Mouse (Mus musculus) liver, embryonic 14.5 days (tissue): ENCODE data around the gene Spin1. TPM values are rescaled to one million over a fixed set of nuclear protein-coding genes. Genes with fewer than 3 reads are reported as not detected.

ENCODE experiments used
- ATAC-seq: fragments of 200-750 bp; cut with Nextera tagmentation; 2 replicates; pipeline ENCODE4 v1.8.0; 2017; ENCODE audit warnings: moderate number of reproducible peaks, mild to moderate bottlenecking, moderate library complexity; ENCODE audit not compliant: insufficient read depth
- DNase-seq, 3 experiments: peaks; one replicate each; pipeline ENCODE4 v3.0.0-alpha.2; 2012 to 2013; ENCODE audit warnings: low read depth in 3 of 3, low spot score in 3 of 3
- H3K27ac ChIP-seq: fragments of 300-500 bp; sonication (generic); 2 replicates; pipeline ENCODE4 v1.5.1; 2014; ENCODE audit warnings: moderate library complexity, mild to moderate bottlenecking, control low read depth, inconsistent platforms
- H3K27me3 ChIP-seq: fragments of 300-500 bp; sonication (generic); 2 replicates; pipeline ENCODE4 v1.6.1; 2014; ENCODE audit warnings: mild to moderate bottlenecking, low read length, moderate library complexity; ENCODE audit not compliant: control insufficient read depth, insufficient read depth
- H3K36me3 ChIP-seq: fragments of 300-500 bp; sonication (generic); replicated peaks from 2 replicates; pipeline ENCODE4 v1.6.1; 2014; ENCODE audit warnings: low read depth; ENCODE audit not compliant: control insufficient read depth, insufficient read depth
- H3K4me1 ChIP-seq, 2 experiments: fragments of 200-500 bp in 1 of 2; fragments of 300-500 bp in 1 of 2; sonication (generic) in 1 of 2; replicated peaks; 2 replicates each; pipeline ENCODE4 v1.6.1; 2012 to 2014; ENCODE audit warnings: antibody characterized with exemption in 1 of 2, inconsistent platforms in 1 of 2, low read length in 1 of 2; ENCODE audit not compliant: control insufficient read depth in 2 of 2, insufficient read depth in 2 of 2
- H3K4me2 ChIP-seq: fragments of 300-500 bp; sonication (generic); 2 replicates; pipeline ENCODE4 v1.6.1; 2014; ENCODE audit warnings: low read depth, mild to moderate bottlenecking, control low read depth, moderate library complexity
- H3K4me3 ChIP-seq, 2 experiments: fragments of 200-500 bp in 1 of 2; fragments of 300-500 bp in 1 of 2; sonication (generic) in 1 of 2; 2 replicates each; pipeline ENCODE4 v1.5.1; 2012 to 2014; ENCODE audit warnings: low read depth in 2 of 2, low read length in 2 of 2, mild to moderate bottlenecking in 2 of 2, control low read depth in 1 of 2, inconsistent platforms in 1 of 2, moderate library complexity in 1 of 2; ENCODE audit not compliant: insufficient read depth in 1 of 2
- H3K9ac ChIP-seq: fragments of 300-500 bp; sonication (generic); replicated peaks from 2 replicates; pipeline ENCODE4 v1.6.1; 2014; ENCODE audit warnings: mild to moderate bottlenecking, control low read depth, moderate library complexity
- H3K9me3 ChIP-seq: fragments of 300-500 bp; sonication (generic); 2 replicates; pipeline ENCODE4 v1.6.1; 2016; ENCODE audit warnings: low read length, mixed read lengths; ENCODE audit not compliant: control insufficient read depth
- CTCF ChIP-seq: IDR thresholded peaks from 2 replicates; pipeline ENCODE4 v1.5.1; 2016; ENCODE audit warnings: antibody characterized with exemption, low read depth, control low read depth
- EP300 ChIP-seq: IDR thresholded peaks from 2 replicates; pipeline ENCODE4 v1.6.1; 2016; ENCODE audit warnings: antibody characterized with exemption, low read depth
- WGBS: fragments of 180-500 bp; shearing (Covaris S2); extraction: QIAGEN DNeasy Blood & Tissue Kit; methylation state at CpG from one replicate; pipeline ENCODE4 v1.1.7; 2014; ENCODE audit not compliant: insufficient replicate concordance; 5-methylcytosine and 5-hydroxymethylcytosine counted together
- polyA plus RNA-seq, 2 experiments: library from polyadenylated mRNA; depleted of rRNA in 1 of 2; stranded (reverse) in 1 of 2; unstranded in 1 of 2; fragments of >200 nt; fragmentation: Nextera tagmentation in 1 of 2; extraction: Ambion mirVana in 1 of 2; gene quantifications; 2 replicates each; pipeline versions ENCODE4 v1.2.1 to v1.2.3; 2012 to 2014

Spin1 gene
- polyA plus RNA-seq, 2 experiments, result 5.2 to 9.3 TPM

DNA sequence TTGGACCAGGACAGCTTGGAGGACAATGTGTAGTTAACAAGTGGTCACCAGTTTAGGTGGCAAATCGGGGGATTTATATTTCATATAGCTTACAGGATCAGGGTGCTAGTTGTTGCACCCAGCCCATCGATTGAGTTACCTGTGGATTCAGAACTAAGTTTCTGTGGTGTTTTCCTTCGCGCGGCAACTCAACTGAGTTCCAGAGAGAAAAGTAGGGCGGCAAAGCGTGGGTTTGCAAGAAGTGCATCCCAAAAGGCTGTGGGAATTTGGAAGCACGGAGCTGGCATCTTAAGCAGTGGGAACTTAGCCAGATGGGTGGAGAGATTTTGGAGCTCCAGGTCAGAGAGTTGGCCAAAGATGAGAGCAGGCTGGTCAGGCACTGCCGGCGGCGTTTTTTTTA is 14.7 kb upstream of the Spin1 start:
- DNase-seq, result no peak
- TF ChIP-seq CTCF (no peak), EP300 (no peak)
- no peaks in the 10 kb centered on the region for H3K27me3 ChIP-seq

DNA sequence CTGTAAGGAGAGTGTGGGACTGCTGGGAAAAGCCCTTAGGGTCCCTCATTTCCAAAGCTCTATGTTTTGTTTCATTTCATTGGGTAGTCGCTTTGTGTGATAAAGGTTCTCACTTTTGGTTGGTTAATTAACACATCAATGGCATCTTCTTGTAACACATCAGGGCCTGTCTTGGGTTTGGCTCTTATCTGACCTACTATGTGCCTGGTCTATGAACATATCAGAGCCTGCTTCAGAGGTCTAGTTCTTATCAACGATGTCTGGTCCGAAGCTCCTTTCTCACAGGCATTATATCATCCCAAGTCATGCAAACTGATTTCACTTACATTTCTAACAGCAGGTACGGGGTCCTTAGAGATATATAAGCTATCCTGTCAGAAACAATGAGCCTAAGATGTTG is 13.4 kb upstream of the Spin1 start:
- H3K9me3 ChIP-seq, result no peaks in the 10 kb centered on the region
- H3K27me3 ChIP-seq, result no peaks in the 10 kb centered on the region
- no peak overlapping the region for H3K4me2 ChIP-seq
- H3K4me3 ChIP-seq, result no peak overlapping the region
- ATAC-seq (no peak), DNase-seq (no peak)
- no peaks in the 10 kb centered on the region for H3K36me3 ChIP-seq
- no peak overlapping the region for H3K27ac ChIP-seq
- no peak for TF ChIP-seq CTCF
- 60% methylated on average over 4 of the region's 4 CpGs for WGBS
- no peaks in the 10 kb centered on the region for H3K4me1 ChIP-seq
- H3K9ac ChIP-seq, result no peak overlapping the region

More for the DNA sequence above, 14.7 kb upstream of the Spin1 start:
- WGBS, result 79% methylated on average over 11 of the region's 11 CpGs
- no peak for ATAC-seq
- Histone ChIP-seq H3K4me2 (no peak overlapping the region), H3K4me1 (no peaks in the 10 kb centered on the region), H3K36me3 (no peaks in the 10 kb centered on the region), H3K9me3 (no peaks in the 10 kb centered on the region), H3K4me3 (no peak overlapping the region), H3K27ac (no peak overlapping the region), H3K9ac (no peak overlapping the region)

DNA sequence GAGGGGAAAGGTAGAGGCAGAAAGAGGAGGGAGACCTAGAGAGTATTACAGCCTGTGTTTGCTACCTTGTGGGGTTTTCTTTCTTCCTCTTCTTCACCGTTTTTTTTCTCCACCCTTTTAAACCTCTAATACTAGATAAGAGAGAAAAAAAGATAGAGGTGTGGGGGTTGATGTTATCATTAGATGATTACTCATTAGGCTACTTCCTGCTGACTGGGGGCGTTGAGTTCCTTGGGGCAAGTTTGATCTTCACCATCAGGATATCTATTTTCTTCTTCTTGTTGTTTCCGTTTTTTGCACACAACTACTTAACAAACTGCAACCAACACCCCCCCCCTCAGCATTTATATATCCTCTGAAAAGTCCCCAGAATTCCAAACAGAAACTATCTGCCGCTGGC is 12.5 kb upstream of the Spin1 start:
- 35% methylated on average over 4 of the region's 4 CpGs for WGBS
- TF ChIP-seq CTCF (no peak), EP300 (no peak)

DNA sequence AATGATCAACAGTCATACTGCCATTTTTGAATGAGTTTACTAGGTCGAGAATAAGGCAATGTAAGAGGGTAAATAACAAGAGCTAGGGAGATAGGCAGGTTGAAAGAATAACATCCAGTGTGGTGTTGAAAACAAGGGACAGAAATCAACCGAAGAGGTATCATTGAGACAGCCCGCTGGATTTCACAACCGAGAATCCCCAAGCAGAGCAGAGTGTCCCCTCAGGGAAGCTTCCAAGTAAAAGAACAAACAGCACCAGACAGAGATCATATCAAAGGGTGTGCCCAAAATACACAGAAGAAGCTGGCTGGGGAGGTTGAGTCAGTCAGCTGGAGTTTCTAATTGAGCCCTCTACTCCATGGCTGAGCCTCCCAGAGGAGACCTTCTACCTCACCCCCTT is 11.6 kb upstream of the Spin1 start:
- Histone ChIP-seq H3K9me3 (no peaks in the 10 kb centered on the region), H3K4me3 (no peak overlapping the region), H3K9ac (no peak overlapping the region), H3K4me2 (no peak overlapping the region), H3K4me1 (no peaks in the 10 kb centered on the region), H3K27ac (no peak overlapping the region), H3K27me3 (no peaks in the 10 kb centered on the region), H3K36me3 (no peaks in the 10 kb centered on the region)
- ATAC-seq (no peak), DNase-seq (no peak)
- no peak for TF ChIP-seq CTCF
- no peak for TF ChIP-seq EP300
- 58% methylated on average over 4 of the region's 4 CpGs for WGBS

More for the DNA sequence above, 12.5 kb upstream of the Spin1 start:
- DNase-seq (no peak), ATAC-seq (no peak)
- Histone ChIP-seq H3K27ac (no peak overlapping the region), H3K27me3 (no peaks in the 10 kb centered on the region), H3K4me2 (no peak overlapping the region), H3K4me3 (no peak overlapping the region), H3K36me3 (no peaks in the 10 kb centered on the region), H3K4me1 (no peaks in the 10 kb centered on the region), H3K9me3 (no peaks in the 10 kb centered on the region), H3K9ac (no peak overlapping the region)

DNA sequence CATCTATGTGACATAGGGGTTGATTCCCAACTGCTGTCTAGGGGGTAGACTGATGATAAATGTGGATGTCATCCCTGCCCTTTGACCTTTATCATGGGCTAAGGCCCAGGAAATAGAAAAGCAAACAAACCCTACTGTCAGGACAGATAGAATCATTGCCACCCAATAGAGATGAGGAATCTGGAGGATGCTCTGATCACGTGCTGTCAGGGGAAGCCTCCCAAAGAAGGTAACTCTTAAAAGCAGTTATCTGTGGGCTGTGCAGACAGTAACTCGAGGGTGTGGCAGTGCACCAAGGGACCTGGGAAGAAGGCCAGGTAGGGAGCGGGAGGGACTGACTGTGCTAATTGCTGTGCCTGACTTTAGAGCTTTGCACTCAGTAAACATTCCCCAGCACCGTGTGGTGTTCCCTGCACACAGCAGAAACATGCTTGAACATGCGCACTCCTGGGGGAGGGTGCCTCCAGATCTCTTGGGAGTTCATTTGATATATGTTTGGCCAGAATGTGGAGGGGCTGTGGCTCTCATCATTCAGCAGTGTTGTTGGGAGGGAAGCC is 10.5 kb upstream of the Spin1 start:
- no peak for TF ChIP-seq CTCF
- TF ChIP-seq EP300, result no peak
- 53% methylated on average over 5 of the region's 5 CpGs for WGBS
- Histone ChIP-seq H3K4me2 (no peak overlapping the region), H3K27me3 (no peaks in the 10 kb centered on the region), H3K4me3 (no peak overlapping the region), H3K27ac (no peak overlapping the region), H3K36me3 (no peaks in the 10 kb centered on the region), H3K9ac (no peak overlapping the region), H3K4me1 (no peaks in the 10 kb centered on the region), H3K9me3 (no peaks in the 10 kb centered on the region)
- DNase-seq, result no peak
- ATAC-seq, result no peak
